Mouse (Mus musculus) testis, adult 2 months (tissue): ENCODE results near the gene 1700017D01Rik.

Source experiments
- CTCF ChIP-seq: fragments of 200-500 bp; IDR thresholded peaks from 2 replicates; pipeline ENCODE4 v1.5.1; 2012; ENCODE audit warnings: low read depth, mild to moderate bottlenecking, inconsistent platforms, low read length, moderate library complexity; ENCODE audit not compliant: control insufficient read depth, insufficient read depth, insufficient replicate concordance
- POLR2A ChIP-seq: fragments of 200-500 bp; IDR thresholded peaks from 2 replicates; pipeline ENCODE4 v1.6.1; 2012; ENCODE audit warnings: low read depth, mild to moderate bottlenecking, inconsistent platforms, low read length, moderate library complexity; ENCODE audit not compliant: control insufficient read depth

GRCm38 (mm10) chr19:11059967-11060366 is 70.7 kb downstream of the 1700017D01Rik start:
- no peak for TF ChIP-seq CTCF
- no peak for TF ChIP-seq POLR2A
